Mouse (Mus musculus): ENCODE measurements around the gene Cdh20.
"Not testable (repeated sequence)": the region's sequence is repeated elsewhere in the genome, so short reads cannot be mapped to it uniquely, and the experiment has no call there.

Gene Cdh20

DNA sequence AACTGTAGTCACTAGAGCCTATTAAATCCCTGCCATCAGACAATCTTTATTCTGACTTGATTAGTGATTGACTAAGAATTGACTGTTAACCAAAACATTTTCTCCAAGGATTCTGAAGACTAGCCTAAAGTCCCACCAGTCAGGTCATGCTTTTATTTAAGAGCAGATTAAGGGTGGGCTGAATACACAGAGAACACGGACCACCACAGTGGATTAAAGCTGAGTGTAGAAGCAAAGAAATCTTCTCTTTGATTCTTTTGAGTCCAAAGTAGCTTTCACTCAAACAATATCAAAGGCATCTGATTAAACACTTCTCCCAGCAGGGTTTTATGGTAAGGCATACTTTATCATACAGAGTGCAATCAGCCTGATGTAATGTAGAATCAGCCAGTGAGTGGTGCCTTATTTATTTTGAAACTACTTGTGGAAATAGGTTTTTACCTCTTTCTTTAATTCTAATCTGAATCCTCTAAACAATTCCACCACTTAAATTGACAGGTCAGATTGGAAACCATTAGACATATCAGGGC is 149.0 kb downstream of the Cdh20 start:
- no peak for DNase-seq

DNA sequence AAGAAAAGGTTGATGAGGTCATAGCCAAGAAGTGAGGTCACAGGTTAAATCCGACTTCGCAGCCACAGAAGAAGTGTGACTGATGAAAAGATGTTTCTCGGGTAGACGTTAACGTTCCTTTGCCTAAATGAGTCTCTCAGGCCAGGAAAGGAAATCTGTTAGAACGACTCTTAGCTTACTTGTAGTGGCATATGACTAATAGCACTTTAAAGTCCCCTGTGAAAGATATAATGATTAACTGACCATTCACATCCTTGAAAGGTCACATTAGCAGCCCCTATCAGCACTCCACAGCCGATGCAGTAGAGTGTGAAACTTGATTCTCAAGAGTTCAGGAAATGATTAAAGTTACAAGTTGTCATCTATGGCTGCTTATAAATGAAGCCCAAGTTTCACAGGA is 164.7 kb downstream of the Cdh20 start:
- DNase-seq, result no peak

DNA sequence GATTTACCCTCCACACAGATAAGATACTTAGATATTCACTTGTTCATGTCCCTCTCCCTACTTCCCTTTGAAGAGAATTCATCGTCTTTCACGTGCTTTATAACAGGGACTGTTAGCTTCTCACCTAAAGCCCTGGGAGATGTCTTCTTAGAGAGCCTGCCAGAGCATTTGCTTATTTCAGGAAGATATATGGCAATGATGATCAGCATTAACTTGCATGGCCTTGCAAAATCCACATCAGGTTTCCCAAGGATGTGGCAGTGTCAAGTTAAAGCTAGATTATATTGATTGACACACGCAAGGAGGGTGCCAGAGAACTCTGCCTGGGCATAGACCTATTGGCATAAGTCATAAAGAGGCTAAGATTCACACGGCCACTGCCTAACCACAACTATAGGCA is 168.6 kb downstream of the Cdh20 start:
- DNase-seq, result no peak

DNA sequence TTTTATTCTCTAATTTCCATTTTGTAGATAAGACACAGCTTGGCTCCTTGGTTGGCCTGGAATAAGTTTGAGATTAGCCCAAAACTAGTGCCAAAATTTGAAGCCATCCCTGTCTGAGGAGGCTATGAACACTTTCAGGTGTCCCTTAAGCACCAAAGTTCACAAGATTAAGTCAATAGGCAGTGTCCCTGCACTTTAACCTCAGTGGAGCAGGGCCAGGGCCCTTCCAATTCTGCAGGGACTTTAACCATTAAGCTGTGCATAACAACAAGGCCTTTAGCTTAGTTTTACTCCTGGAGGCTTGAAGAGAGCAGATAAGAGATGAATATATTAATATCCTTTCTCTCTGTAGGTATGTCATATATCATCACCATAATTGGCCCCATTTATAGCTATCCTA is 170.8 kb downstream of the Cdh20 start:
- DNase-seq, result no peak

DNA sequence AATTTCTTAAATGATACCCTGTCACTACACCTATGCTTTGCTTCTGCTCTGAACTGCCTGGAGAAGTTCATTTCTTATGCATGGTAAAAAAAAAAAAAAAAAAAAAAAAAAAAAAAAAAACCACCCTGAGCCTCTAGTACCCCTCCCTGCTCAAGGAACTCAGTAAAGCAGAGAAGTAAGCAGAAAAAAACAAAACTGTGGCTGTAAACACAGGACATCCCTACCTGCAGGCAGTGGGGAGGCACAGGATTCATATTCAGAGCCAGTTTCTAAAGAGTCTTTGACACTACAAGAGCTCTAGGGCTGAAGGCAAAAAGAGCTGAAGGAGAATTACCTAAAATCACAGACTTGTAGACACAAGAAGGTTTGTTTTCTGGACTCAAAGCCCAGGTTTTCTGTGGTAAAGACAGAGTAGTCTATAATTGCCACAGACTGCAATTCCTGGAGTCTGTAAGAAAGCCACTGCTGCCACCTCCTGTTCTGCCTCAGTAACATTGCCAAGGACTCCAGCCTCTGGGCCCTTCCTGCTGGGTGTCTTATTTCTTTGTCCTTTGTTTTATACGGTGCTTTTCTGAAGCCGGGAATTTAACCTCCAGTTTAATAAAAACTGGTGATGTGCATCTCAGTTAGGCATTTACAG is 176.3 kb downstream of the Cdh20 start:
- peak; percentile 56 for DNase-seq

DNA sequence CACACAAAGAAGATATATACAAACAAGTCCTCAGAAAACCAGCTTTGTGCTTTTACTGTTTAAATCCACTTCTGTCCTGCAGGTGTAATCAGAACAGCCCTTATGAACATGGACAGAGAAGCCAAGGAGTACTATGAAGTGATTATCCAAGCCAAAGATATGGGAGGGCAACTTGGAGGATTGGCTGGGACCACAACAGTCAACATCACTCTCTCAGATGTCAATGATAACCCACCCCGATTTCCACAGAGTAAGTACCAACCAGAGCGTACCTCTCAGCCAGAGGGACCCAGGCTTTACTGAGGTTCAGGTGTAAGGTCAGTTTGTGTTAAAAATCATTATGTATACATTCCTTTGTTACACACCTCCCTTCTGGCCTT is 176.8 kb downstream of the Cdh20 start:
- DNase-seq, result no peak

DNA sequence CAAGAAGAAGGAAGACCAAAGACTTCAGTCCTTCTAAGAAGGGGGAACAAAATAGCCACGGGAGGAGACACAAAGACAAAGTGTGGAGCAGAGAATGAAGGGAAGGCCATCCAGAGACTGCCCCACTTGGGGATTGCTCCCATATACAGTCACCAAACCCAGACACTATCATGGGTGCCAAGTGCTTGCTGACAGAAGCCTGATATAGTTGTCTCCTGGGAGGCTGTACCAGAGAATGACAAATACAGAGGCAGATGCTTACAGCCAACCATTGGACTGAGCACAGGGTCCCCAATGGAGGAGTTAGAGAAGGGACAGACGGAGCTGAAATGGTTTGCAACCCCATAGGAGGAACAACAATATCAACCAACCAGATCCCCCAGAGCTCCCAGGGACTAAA is 181.3 kb downstream of the Cdh20 start:
- DNase-seq, result not testable (repeated sequence)

DNA sequence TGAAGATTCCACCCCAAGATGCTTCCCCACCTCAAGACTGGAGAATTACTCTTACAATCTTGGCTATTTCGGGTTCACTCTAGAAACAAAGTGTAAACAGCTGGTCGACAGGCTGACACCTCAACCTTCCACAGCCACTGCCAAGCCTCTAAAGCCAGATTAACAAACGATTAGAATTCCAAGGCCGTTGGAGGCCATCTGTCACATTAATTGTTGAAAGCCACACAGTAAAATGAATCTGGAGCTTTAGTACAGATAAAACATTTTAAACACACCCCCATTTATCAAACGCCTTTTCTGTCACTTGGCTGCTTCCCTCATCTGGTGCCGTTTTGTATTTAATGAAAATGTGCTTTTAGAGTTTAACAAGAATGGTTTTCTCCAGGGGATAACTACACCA is 188.7 kb downstream of the Cdh20 start:
- DNase-seq, result no peak

DNA sequence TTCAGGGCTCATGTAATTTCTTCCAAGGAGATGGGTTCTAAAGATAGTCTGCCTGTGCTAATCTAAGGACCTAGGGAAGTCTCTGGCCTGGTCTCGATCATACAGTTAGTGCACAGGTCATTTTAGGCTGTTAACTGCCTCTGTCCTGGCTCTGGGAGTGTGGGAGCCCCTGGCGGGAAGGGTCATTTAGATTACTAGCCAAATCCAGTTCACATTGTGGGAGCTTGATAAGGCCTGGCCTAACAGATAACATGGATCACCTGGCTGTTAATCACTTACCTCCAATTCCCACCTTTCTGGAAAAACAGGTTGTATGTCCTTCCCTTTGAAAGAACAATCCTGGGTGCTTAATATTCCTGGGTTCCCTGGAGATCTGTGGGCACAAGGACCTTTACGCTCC is 193.3 kb downstream of the Cdh20 start:
- DNase-seq, result no peak

DNA sequence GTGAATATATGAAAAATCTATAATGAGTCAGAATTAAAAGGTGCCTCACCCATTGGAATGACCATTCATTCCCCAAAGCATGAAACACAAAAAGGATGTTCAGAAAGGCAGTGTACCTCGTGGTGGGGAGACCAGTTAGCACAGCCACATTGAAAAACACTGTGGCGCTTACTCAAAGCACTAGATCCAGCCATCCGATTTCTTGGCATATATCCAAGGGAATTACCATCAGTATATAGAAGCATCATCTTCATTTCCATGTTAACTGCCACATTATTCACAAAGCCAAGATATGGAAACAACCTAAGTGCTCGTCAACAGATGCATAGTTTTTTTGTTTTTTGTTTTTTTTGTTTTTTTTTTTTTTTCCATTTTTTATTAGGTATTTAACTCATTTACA is 193.9 kb downstream of the Cdh20 start:
- no peak for DNase-seq

DNA sequence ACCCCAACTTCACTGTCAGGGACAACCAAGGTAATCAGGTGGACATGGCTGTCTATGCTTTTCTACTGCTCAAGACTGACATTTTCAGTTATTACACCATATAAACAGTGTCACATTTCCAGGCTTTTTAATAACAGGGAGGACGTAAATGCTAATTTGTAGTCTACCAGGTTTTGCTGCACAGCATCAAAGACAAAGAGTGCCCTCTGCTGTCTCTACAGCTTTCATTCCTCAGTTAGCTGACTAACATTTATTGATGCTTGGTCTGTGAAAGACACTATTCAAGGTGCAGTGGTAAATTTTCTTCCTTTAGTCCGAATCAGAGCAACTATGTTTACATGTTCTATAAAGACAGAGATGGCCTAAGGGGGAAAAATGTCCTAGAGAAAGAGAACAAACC is 210.7 kb downstream of the Cdh20 start:
- DNase-seq, result no peak

DNA sequence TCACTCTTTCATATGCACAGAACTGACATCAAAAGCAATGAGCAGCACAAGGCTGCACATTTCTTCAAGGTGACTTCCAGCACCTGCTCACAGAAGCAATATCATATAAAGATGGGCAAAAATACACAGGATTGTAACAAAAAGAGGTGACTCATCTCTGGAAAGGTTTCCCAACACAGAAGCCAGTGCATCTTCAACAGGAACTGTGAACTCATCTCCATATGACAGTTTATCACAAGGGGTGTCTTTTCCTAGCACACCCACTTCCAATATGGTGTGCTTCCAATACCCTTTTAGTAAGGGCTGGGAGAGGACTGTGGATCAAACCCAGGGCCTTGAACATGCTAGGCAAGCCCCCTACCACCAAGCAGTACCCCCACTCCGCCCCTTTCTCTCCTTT is 211.9 kb downstream of the Cdh20 start:
- no peak for DNase-seq

DNA sequence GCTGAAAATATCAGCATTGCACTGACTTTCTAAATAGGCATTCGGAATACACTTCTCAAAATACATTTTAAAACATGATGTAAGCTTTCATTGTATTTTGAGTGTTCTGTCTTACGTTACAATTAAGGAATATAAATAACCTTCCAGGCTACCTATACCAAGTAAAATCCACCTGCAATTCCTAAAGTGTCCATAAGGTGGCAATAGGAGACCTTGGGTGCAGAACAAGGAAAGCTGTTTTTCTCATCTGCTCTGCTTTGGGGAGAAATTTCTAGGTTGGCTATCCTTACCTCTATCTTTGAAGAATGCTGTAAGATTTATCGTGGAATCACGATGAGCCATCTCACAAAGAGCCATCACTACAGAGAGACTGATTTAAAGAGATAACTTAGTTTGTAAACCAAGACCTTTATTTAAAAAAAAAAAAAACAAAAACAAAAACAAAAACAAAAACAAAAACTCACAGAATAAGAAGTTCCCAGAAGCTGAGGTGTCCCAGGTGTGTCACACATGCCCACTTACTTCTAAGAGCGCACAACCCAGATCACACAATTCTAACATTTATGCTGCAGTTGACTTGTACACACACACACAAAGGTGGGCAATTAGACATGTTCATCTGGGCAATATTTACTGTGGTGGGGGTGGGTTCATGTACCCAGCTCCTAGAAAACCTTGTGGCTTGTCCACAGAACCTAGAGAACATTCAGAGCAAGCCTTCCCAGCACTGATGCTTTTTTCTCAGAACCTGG is 218.1 kb downstream of the Cdh20 start:
- no peak for DNase-seq

DNA sequence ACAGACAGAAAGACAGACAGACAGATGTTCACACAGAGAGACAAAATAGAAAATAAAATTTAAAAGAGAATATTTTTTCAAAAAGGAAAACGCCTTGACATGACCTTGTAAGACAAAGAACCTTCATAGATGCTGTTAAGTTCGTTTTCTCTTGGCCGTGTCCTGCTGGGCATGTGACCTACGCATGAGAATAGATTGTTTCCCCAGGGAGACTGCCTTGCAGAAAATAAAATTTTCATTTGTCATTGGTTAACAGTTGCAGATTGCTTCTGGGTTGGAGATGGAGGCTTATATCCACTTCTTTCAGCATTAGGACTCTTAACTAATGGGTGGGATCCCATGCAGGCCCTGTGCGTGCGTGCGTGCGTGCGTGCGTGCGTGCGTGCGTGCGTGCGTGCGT is 219.2 kb downstream of the Cdh20 start:
- no peak for DNase-seq

DNA sequence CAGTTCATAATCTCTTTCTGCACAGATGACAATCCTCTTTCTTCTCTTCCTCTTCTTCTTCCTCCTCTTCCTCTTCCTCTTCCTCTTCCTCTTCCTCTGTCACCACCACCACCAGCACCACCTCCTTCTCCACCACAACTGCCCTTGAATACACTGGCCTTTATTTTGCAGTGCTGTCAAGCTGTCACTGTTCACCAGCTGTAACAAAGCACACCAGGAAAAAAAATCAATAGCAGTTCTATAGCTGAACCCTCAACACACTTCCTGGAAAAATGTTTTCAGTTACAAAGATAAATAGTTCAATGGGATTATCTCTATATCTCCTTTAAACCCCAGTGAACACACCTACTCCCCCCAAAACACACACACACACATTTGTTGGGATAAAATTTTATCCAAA is 224.1 kb downstream of the Cdh20 start:
- no peak for DNase-seq

DNA sequence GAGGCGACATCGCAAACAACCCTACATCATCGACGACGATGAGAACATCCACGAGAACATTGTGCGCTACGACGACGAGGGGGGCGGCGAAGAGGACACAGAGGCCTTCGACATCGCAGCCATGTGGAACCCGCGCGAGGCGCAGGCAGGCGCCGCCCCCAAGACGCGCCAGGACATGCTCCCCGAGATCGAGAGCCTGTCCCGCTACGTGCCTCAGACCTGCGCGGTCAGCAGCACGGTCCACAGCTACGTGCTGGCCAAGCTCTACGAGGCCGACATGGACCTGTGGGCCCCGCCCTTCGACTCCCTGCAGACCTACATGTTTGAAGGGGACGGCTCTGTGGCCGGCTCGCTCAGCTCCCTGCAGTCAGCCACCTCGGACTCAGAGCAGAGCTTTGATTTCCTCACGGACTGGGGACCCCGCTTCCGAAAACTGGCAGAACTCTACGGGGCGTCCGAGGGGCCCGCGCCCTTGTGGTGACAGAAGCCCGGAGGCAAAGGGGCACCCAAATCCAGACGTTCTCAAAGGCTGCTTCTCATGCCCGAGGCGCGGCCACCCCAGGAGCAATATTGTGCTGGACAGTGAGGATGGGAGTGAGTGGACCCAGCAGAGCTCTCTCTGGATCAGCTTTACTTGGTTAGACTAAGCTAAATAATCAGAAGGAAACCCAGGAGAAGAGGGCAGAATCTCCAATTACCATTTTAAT is 225.7 kb downstream of the Cdh20 start:
- peak; percentile 20 for DNase-seq

DNA sequence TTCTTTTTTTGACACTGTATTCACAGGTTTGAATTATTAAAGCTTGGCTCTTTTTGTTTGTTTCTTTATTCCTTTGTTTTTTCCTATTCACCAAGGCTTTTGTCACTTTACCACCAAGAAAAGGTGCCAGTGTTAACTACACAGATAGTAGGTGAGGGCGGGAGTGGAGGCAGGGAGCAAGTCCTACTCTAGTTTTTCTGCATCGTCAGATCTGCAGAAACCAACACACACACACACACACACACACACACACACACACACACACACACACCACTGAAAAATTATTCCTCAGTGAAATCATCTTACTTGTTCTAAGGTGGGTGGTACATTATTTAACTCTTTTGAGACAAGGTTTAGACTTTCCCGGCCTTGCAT is 226.3 kb downstream of the Cdh20 start:
- DNase-seq, result no peak

DNA sequence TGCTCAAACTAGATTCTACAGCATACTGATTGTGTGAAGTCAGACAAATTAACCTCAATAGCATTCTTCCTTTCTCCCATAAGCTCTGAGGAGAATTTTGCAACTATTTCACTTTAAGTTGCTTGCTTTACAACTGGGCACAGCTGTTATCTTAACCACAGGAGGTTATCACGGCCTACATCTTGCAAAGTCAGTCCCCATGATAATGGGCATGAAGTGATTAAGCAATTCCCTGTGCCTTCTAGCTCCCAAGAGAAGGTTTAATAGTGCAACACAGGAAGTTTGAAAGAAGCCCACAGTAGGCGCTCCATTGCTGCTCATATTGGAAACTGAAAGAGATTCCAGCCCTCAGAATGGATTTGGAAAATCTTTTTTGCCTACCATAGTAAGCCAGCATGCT is 229.5 kb downstream of the Cdh20 start:
- no peak for DNase-seq

DNA sequence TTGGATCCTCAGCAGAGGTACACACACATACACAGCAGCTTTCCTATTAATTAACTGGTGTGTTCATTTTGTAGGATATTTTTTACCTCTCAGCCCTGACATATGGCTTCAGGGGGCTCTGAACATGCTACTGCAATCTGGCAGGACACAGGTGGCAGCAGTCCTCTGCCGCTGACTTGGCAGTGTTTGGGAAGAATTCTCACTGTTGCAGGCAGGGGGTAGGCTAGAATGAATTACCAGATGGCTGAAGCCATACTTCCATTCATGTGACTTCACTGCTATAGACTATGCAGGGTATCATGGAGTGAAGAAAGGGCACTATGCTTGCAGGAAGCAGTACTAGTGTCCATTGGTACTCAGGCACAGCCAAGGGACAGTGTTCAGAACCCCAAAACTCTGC is 233.8 kb downstream of the Cdh20 start:
- no peak for DNase-seq

DNA sequence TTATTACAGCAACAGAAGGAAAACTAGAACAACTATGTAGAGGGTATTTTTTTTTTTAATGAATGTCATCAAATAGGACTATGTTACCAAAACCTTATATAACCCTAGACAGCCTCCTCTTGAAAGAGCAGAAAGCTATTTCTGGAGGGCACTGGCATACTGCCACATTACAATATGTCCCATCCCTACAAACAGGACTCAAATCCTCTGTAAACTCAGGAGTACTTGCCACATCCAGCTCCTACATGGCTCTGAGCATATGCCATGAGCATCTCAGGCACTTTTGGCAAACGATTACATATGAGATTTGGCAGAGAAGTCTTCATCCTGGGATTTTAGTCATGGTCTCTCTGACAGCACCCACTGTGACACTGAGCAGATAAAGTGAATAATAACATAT is 235.5 kb downstream of the Cdh20 start:
- no peak for DNase-seq

DNA sequence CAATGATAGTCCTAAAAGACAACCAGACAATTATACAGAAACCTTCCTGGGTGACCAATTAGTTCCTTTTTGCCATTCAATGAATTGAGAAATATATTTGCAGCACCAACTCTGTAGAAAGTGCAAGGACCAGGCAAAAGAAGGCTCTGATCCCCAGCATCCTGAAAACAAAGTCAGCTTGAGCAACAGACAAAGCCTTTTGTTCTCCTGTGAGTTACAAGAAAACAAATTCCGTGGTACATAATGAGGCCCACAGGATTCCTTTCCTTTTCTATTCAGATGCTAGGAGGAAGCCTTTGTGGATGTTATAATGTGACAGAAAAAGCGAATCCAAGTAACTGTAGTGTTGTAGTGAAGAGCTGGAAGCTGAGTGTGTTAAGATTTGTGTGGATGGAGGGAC is 244.3 kb downstream of the Cdh20 start:
- DNase-seq, result no peak

DNA sequence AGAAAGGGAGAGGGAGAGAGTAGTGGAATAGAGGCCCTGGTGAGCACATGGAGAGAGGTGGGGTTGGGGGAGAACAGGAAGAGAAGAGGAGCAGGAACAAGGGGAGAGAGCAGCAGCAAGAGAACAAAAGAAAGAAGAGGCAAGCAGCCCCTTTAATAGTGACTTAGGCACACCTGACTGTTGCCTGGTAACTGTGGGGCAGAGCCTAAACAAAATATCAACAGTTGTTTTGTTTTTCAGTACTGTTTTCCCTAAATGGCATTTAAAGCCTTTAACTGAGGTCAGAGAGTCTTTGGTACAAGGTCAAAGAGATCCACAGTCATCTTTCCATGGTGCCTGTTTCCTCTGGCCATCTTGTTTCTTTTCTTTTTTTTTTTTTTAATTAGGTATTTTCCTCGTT is 245.0 kb downstream of the Cdh20 start:
- DNase-seq, result no peak

DNA sequence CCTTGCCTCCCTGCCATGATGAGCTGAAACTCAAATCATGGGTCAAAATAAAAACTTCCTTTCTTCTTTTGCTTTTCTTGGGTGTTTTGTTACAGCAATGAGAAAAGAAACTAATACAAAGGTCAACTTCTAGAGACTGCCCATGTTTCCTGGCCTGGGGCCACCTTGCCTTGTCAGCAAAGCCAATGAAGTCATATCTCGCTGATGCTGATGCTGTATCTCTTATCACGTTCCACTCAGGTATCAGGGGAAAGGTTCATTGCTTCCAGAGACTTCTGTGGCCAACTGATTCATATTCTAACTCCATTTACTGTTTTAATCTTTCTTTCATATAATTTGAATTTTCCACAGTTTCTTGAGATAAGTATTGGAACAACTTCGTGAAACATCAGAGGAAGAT is 273.3 kb downstream of the Cdh20 start:
- DNase-seq, result no peak
